Mouse (Mus musculus): Measurements from ENCODE around the gene Map3k5. TPM values are rescaled to one million over a fixed set of nuclear protein-coding genes. Genes with fewer than 3 reads are reported as not detected.

Map3k5 gene
- total RNA-seq, 4 experiments from 2014 or later = 24.6 to 33.6 (median 24.8) TPM

DNA sequence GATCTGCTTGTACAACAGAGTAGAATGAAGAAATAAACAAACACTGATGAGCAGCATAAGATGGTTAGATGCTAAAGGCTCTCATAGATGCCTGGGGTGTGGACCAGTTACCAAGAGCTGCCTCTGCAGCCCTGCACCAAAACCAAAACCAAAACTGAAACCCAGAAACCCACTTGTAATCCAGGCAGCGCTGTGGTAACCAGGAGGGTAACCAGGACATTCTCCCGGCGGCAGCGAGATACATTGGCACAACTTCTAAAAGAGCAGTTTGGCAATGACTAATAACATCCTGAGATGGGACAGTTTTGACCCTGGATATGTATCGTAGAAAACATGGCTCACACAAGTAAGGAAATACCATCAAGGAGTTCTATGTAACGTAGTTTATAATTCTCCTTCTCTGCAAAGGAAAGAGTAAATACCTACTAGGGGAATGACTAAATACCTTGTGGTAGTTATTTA lies 71.2 kb downstream of the Map3k5 start:
- no peak for DNase-seq (ENCODE audit: low spot score in 2 of 2)

DNA sequence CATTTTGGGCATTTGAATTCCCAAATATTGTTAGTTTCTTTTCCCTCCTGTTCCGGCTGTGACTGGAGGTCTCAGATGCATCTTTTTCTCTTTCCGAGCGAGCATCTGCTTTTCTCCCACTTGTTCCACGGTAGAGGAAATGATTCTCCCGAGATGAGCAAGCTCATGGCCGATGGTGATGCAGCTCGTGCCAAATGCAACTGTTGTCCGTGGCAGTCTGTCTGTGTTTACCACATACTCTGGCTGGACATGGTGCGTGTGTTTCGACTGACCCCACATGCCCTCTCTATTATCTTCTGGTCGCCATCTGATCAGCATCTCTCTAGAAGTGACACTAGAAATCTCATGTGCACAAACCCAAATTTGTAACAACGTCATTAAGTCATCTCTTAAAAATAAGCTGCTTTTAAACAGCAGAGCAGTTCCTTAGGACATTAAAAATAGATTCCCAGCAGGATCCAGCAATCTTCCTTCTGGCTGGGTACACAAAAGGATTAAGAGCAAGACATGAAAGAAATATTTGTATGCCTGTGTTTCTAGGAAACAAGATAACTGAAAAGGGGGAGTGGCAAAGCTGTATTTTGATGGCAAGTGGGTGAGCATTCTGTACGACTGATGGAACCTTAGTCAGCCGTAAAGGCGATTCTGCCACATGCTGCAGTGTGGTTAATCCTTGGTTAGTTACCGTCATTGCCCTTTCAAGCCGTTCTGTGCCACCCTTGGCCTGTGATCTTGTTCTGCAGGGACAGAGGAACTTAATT lies 72.2 kb downstream of the Map3k5 start:
- DNase-seq (ENCODE audit: low spot score in 2 of 2) = peak; percentile 29 to 55

DNA sequence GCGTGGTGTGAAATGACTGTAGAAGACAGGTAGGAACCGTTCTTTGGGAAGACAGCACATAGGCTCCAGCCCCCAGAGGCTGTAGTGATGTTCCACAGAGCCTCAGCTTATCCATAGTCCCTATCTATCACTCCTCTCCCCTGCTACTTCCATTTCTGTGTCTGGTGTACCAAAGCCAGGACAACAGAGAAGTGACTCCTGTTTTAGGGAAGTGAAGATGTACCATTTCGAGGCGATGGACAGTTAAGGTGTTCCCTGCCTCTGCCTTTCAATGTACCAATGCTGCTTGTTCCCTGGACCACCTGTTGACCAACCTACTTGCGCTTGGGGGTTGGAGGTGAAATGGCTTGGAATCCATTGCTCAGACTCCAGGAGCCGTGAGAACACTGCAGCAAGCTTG lies 75.0 kb downstream of the Map3k5 start:
- no peak for DNase-seq (ENCODE audit: low spot score in 2 of 2)

DNA sequence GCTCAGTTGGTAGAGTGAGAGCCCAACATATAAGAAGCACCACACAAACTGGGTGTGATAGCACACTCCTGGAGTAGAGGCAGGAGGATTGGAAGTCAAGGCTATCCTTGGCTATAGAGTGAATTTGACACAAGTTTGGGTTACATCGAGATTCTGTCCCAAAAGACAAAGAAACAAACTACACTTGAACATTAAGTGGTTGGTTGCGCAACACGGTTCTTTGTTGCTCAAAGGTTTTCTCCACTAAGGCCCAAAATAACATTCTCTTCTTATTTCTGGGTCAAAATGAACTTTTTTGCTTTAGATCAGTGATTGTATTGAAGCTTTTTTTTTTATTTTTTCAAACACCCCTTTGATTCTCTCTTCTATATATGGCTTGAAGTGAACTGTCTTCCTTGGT lies 75.7 kb downstream of the Map3k5 start:
- no peak for DNase-seq (ENCODE audit: low spot score in 2 of 2)

- peak; percentile 25 to 32 for DNase-seq (ENCODE audit: low spot score in 2 of 2)
Observed at GRCm38 (mm10) chr10:20018406-20018805, 84.1 kb downstream of the Map3k5 start.

DNA sequence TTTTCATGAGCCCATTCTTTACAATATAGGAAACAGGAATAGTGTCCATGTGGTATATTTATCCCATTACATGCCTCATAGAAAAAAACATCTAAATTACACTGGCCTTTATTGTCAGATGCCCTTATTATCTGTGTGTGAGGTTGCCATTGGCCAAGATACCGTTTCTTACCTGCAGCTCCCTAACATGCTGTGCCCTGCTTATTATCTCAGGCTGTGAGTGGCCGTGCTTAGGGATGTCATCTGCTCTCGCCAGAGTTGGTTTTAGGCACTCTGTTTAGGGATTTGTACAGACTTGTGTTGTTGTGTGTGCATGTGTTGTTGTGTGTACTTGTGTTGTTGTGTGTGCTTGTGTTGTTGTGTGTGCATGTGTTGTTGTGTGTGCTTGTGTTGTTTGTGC lies 84.5 kb downstream of the Map3k5 start:
- DNase-seq (ENCODE audit: low spot score in 2 of 2) = no peak

DNA sequence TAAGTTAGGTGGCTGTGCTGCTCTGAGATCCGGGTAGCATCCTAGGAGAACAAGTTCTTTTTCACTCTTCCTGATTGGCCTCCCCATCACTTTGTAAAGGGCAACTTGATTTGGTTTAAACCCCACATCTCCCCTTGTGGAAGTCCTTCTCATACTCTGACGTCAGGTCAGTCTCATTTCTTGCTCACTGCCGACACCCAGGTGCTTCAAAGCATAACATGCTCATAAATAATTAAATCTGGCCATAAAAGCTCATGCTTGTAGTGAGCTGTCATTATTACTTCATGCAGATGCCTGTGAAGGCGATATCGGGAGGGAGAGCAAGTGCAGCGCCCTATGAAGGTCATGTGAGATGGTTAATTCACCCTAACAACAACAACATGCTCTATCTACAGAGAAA lies 87.0 kb downstream of the Map3k5 start:
- DNase-seq (ENCODE audit: low spot score in 2 of 2) = no peak

GRCm38 (mm10) chr10:20021670-20022468 lies 87.6 kb downstream of the Map3k5 start:
- DNase-seq (ENCODE audit: low spot score in 2 of 2) = no peak

DNA sequence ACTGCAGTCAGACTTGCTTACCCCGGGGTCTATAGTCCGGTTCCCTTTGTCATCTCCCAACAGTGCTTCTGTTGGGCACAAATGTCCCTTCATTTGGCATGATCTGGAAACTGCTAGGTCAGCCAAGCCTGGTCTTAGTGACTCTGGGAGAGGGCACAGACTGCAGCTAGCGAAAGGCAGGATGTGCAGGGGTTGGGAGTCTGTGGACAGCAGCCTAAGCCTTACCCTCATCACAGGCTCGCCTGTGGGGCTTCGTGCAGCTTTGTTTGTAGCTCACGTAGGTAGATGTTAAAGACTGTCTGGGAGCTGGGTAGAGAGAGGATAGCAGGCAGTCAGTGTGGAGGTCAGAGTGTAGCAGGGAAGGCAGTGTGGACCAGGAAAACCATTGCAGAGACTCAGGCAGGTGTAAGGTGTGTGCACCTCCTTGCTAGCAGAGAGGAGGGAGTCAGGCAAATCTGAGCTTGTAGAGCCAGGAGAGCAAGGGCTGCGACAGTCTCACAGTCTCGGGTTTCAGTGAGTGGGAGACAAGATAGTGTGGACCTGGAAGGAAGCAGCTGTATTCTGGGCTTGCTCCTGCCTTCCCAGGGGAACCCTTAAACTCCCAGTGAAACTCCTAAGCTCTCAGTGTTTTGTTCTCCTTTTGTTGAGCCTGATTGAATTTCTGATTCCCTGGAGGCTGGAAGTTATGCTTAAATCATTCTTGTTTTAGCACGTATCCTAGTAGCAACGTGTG lies 88.5 kb downstream of the Map3k5 start:
- no peak for DNase-seq (ENCODE audit: low spot score in 2 of 2)

- DNase-seq (ENCODE audit: low spot score in 2 of 2) = no peak
Observed at GRCm38 (mm10) chr10:20023524-20023923, 89.3 kb downstream of the Map3k5 start.

- no peak for DNase-seq (ENCODE audit: low spot score in 2 of 2)
Observed at GRCm38 (mm10) chr10:20024891-20025290, 90.6 kb downstream of the Map3k5 start.

GRCm38 (mm10) chr10:20025781-20026520 lies 91.7 kb downstream of the Map3k5 start:
- no peak for DNase-seq (ENCODE audit: low spot score in 2 of 2)

- DNase-seq (ENCODE audit: low spot score in 2 of 2) = no peak
Observed at GRCm38 (mm10) chr10:20030703-20031102, 96.4 kb downstream of the Map3k5 start.

DNA sequence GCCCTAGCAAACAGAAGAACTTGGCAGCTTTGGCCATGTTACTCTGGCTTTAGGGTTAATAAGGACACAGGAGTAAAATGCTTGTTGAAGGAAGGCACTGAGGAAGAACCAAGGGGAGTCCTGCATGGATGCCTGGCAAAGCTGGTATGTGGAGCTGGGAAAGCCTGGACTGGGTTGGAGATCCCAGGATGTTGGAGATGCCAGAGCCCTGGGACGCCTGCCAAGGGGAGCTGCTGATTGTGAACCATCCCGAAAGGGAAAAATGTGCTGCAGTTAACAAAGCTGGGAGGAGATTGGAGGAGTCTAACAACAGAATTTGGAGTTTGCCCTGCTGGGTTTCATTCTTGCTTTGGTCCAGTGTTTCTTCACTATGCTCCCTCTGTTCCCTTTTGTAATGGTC lies 97.7 kb downstream of the Map3k5 start:
- peak in 1 of 2 experiments; percentile 29 for DNase-seq (ENCODE audit: low spot score in 2 of 2)

DNA sequence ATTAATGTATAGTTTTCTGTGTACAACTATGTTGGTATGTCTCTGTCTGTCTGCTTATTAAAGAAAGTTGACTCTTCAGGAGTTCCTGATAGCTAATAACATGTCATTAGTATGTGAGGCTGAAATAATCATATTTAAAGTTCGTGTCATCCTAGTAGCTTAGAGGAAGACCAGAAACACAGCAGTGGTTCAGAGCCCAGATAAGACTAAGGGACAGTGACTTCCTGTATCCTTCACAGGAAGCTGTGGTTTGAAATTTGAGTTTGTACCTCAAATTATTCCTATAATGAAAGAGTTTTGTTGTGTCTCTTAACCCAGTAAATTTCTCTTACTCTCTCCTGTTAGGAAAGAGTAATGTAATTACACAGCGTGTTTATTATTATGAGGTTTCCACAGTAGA lies 102.1 kb downstream of the Map3k5 start:
- DNase-seq (ENCODE audit: low spot score in 2 of 2) = no peak

- DNase-seq (ENCODE audit: low spot score in 2 of 2) = no peak
Observed at GRCm38 (mm10) chr10:20036846-20037245, 102.6 kb downstream of the Map3k5 start.

DNA sequence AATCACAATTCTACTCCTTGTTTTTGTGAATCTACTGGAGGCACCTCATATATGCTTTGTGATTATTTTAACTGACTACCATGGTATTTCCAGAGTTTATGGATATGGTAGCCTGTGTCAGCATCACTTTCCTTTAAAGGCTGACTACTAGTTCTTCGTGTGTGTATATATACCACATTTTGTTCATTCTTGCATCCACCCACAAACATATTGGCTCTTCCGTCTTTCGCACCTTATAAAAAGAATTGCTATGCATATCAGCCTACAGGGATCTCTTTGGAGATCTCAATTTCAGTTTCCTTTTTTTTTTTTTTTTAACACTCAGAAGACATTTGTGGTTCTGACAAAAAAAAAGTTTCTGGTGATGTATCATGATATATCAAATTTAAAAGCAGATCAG lies 105.3 kb downstream of the Map3k5 start:
- DNase-seq (ENCODE audit: low spot score in 2 of 2) = no peak

- DNase-seq (ENCODE audit: low spot score in 2 of 2) = no peak
Observed at GRCm38 (mm10) chr10:20040116-20040515, 105.8 kb downstream of the Map3k5 start.

GRCm38 (mm10) chr10:20040677-20041076 lies 106.4 kb downstream of the Map3k5 start:
- no peak for DNase-seq (ENCODE audit: low spot score in 2 of 2)

- DNase-seq (ENCODE audit: low spot score in 2 of 2) = no peak
Observed at GRCm38 (mm10) chr10:20042081-20042480, 107.8 kb downstream of the Map3k5 start.

DNA sequence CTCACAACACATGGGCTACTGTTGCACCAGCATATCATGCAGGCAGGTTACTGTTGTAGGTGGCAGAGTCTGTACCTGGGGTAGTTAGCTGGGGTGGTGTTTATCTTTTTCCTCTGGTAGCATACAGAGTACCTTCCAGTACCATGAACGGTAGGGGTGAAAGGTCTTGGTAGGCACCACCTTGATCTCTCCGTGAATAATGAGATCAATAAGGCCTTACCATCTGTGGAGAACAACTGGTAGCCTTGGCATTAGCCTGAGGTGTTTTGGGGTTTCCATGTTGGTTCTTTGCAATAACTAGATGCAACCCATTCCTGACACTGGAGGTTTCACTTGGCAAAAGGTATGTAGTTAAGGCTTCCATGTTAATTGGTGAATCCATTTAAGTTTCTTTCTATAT lies 109.8 kb downstream of the Map3k5 start:
- DNase-seq (ENCODE audit: low spot score in 2 of 2) = no peak

Measured in layer of hippocampus, adult 8-10 months (tissue).